Mouse (Mus musculus): ENCODE measurements around the gene Shisal1. TPM values are rescaled to one million over a fixed set of nuclear protein-coding genes. Genes with fewer than 3 reads are reported as not detected.

Gene Shisal1
- total RNA-seq, 2 experiments from 2014 or later, result 0.43 to 0.74 TPM

DNA sequence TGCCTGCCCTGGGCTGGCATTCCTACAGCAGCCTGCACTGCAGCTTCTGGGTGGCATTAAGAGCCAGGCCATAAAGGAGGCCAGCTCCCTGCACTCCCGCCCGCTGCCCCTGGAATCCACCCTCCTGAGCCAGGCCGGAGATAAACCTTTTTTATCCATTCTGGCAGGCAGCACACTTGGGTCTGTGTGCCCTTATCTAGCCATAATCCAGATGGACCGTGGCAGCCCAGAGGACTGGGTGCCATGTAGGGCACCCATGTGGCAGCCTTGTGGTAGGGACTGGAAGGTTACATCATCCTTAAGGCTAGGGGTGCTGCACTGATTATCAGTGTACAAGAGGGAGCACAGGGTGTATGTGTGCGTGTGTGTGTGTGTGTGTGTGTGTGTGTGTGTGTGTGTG lies 16.4 kb downstream of the Shisal1 start:
- no peak for DNase-seq
- intact Hi-C loops (cut with DNase I), result no loop called here

DNA sequence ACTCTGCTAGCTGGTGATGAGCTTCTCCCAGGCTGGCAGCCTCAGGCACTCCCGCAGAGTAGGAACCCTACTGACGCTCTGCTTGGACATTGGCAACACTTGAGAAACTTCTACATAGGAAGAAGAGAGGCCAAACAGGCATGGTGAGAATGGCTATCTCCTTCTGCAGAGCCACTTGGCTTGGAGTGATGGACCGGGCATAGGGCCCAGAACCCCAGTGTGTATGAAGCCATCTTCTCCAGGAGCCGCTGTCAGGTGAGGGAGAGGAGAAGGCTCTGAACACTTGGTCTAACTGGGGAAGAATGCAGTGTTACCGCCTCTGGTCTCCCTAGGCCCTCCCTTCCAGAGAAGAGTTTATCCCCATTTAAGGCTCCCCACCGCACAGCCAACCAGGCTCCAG lies 19.3 kb downstream of the Shisal1 start:
- intact Hi-C loops (cut with DNase I), result no loop called here
- no peak for DNase-seq

DNA sequence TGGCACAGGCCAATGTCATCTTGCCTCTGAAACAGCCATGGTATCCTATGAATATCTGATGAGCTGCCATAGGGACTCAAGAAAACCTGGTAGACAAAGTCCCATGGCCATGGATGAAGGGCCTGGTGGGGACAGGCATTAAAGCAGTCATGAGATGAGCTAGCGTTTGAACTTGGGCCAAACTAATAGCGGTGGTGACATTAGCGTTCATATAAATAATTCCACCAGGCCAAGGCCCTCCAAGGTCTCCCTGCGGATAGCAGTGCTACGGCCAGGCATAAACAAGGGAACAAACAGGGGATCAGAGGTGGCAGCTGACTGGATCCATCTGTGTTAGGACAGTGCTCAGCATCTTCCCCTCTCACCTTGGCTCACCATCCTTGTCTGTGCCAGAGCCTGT lies 21.2 kb downstream of the Shisal1 start:
- DNase-seq, result no peak
- intact Hi-C loops (cut with DNase I), result no loop called here

DNA sequence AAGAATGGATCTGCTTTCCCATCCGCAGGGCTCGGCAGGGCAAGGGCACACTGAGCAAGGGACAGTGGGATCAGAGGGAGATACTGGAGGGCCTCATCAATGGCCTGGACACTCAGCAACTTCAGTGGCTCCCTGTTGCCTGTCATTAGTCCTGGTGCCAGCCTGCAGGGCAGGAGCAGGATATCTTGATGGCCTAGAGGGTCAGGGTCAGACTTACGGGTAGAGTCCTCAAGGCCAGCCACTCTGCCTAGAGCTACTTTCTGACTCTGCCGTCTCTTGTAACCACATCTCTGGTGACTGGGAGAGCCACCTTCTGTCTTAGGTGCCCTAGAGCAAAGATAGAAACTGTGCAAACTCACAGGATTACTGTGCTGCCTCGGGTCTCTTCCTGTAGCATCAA lies 23.1 kb downstream of the Shisal1 start:
- DNase-seq, result no peak
- intact Hi-C loops (cut with DNase I), result no loop called here

DNA sequence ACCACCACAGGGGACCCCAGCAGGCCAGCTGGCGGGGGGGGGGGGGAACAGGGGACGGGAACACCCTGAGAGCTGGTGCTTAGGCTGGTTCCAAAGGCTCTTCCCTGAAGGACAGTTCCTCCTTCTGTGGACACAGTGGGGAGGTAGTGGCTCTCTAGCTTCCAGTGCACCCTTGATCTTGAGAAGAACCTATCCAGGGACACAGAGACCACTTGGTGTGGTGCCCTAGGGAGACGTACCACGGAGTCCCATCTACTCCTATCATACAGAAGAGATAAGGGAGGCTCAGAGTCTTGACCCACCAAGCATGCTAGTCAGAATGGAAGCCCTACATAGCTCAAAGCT lies 28.7 kb downstream of the Shisal1 start:
- no peak for DNase-seq
- intact Hi-C loops (cut with DNase I), result no loop called here

- DNase-seq, result no peak
- intact Hi-C loops (cut with DNase I), result no loop called here
These were observed 29.2 kb downstream of the Shisal1 start for GRCm38 (mm10) chr15:84417592-84418265.

- DNase-seq, result no peak
- intact Hi-C loops (cut with DNase I), result no loop called here
These were observed 29.9 kb downstream of the Shisal1 start for GRCm38 (mm10) chr15:84417017-84417416.

DNA sequence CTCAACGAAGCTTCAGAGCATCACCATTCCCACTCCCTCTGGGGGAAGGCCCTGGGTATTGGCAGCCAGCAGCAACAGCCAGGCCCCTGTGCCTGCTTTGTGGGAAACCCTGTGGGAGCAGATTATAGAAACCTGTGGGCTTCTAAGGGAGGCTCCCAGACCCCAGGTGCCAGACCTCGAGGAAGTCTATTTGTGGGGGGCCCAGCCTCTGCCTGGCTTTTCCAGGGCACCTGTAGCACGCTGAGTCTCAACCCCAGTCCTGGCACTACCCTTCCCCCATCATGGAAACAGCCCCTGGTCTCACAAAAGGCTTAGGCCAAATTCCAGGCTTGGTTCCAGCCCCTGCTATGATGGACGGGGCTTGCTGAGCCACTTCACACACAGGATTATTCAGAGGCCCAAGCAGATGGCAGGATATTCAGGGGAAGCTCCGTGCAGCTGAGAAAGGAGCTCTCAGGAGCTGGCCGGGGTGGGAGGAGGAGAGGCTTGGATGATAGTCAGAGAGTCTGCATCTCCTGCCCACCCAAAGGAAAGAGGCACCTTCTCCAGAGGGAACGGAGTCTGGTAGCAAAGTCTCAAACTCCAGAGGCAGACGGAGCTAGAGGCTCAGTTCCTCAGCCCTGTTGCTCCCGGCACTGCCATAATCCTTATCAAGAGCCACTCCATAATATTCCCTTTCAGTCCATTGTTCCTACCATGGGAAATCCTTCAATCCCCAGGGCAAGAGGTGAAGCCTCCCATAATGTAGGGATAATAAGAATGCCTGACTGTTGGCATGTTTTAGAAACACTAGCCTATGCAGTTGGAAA lies 32.7 kb downstream of the Shisal1 start:
- intact Hi-C loops (cut with DNase I), result no loop called here
- DNase-seq, result no peak

GRCm38 (mm10) chr15:84412409-84412808 lies 34.5 kb downstream of the Shisal1 start:
- intact Hi-C loops (cut with DNase I), result no loop called here
- peak; percentile 41 to 61 for DNase-seq

- intact Hi-C loops (cut with DNase I), result no loop called here
- no peak for DNase-seq
These were observed 36.8 kb downstream of the Shisal1 start for GRCm38 (mm10) chr15:84410052-84410451.

GRCm38 (mm10) chr15:84408576-84408975 lies 38.3 kb downstream of the Shisal1 start:
- DNase-seq, result no peak
- intact Hi-C loops (cut with DNase I), result no loop called here

GRCm38 (mm10) chr15:84405759-84406158 lies 41.1 kb downstream of the Shisal1 start:
- no peak for DNase-seq
- intact Hi-C loops (cut with DNase I), result no loop called here

GRCm38 (mm10) chr15:84403454-84404113 lies 43.3 kb downstream of the Shisal1 start:
- intact Hi-C loops (cut with DNase I), result no loop called here

DNA sequence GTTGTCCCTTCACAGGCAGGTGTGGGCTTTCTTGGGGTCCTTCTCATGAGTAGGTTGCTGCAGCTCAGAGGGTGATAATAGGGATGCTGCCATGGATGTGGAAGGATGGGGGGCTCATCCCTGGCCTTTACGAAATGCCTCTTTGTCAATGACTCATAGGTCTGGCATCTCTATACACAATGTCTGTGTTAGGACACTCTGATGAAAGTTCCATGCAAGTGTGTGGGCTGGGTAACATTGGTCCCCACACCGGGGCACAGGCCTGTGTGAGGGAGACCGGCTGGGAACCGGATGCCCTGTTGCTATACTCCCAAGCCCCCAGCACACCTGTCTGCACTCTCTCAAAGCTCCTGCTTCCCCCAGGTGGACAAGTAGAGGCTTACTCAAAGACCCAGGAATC lies 48.3 kb downstream of the Shisal1 start:
- intact Hi-C loops (cut with DNase I), result no loop called here
- DNase-seq, result no peak

More at GRCm38 (mm10) chr15:84403454-84404113, 43.3 kb downstream of the Shisal1 start:
- DNase-seq, result no peak

DNA sequence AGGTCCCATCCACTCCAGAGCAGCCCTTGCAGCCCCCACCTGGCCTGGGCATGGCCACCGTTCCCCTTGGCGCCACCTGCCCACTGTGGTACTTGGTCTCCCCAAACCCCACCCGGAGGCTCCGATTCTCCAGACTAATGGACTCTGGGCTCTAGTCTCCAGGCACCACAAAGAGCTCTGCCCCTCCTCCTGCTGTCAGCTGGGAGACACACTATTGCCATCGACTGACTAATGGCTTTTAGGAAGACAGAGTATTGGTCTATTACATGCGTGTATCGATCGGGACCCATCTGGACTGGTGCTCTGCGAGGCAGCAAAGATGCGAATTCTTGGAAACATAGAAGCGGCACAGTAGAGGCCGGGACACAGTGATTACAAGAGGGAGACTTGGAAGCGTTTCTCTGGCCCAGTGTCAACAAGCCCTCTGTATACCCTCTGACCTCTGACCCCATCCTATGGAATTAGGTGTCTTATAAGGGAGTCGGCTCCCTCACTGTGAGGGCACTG lies 49.2 kb downstream of the Shisal1 start:
- intact Hi-C loops (cut with DNase I), result no loop called here
- no peak for DNase-seq

DNA sequence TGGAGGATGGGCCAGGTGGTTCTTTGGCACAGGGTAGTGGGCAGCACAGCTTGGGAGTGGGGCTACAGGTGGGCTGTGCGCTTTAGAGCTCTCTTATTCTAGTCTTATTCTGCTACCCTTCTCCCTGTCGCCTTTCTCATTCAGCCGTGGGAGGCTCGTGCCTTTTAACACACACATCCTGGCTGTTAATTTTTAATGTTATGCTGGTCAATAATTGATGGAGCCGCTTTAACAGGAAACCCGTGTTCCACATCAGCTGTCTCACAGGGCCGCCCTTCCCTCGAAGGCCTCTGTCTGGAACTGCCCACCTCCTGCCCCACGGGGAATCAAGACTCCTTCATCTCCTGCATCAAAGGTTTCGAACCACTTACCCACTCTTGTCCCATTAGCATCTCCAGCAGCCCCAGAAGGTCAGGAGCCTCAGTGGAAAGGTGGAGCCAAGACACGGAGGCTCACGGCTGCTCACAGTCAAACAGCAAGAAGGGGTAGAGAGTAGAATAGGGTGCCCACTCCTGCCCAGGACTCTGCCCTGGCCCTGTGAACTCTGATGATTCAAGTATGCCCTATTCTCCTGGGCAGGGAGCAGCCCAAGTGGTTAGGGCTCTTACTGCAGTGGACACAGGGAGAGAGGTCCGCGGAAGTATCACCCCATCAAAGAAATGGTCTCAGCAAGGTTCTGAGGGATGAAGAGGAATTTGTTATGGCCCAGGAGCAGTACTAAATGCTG lies 51.4 kb downstream of the Shisal1 start:
- no peak for DNase-seq
- intact Hi-C loops (cut with DNase I), result no loop called here

DNA sequence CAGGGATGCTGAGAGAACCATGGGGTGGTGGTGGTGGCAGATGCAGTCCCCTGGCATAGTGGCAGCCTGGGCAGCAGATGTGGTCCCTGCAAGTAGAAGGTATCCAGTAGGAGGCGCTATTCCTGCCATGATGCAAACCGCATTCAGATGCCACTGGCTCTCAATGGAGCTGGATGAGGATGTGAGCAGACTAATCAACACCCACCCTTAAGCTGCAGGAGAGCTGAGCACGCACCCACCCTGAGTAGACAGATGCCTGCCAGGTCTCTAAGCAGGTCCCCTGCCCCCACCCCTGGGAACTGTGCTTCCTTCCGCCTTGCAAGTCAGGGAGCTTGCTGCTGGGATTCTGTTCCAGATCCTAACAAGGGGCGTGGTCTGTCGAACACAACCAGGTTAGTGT lies 53.6 kb downstream of the Shisal1 start:
- intact Hi-C loops (cut with DNase I), result no loop called here
- no peak for DNase-seq

DNA sequence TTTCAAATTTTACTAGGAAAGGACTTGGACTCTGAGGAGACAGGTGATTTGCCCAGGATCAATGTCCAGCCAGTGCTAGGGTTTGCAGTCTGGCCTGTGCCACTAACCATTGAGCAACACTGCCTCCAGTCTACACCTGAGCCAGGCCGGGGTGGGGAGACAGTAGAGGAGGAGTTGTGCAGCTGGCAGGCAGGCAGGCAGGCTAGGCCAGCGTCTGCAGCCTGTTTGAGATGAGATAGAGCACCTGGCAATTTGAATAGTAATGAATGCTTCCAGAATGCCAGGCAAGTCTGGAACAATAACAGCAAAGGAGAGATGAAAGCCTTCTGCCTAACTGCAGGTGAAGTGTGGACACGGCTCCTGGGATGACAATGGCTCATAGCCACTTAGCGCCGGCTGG lies 54.1 kb downstream of the Shisal1 start:
- DNase-seq, result no peak
- intact Hi-C loops (cut with DNase I), result no loop called here

GRCm38 (mm10) chr15:84392131-84392530 lies 54.8 kb downstream of the Shisal1 start:
- intact Hi-C loops (cut with DNase I), result no loop called here
- DNase-seq, result no peak

- intact Hi-C loops (cut with DNase I), result no loop called here
- DNase-seq, result no peak
These were observed 58.2 kb downstream of the Shisal1 start for GRCm38 (mm10) chr15:84388698-84389131.
